Mouse (Mus musculus): ENCODE results near the gene Atp8a2. TPM values are rescaled to one million over a fixed set of nuclear protein-coding genes. Genes with fewer than 3 reads are reported as not detected.

The Atp8a2 gene
- polyA plus RNA-seq, 1 experiment: not detected

GRCm38 (mm10) chr14:59648611-59649010 is 548.4 kb downstream of the Atp8a2 start:
- no peak for TF ChIP-seq GATA1 (IDR thresholded peaks at IDR 0.05; ENCODE audit: low read length)

DNA sequence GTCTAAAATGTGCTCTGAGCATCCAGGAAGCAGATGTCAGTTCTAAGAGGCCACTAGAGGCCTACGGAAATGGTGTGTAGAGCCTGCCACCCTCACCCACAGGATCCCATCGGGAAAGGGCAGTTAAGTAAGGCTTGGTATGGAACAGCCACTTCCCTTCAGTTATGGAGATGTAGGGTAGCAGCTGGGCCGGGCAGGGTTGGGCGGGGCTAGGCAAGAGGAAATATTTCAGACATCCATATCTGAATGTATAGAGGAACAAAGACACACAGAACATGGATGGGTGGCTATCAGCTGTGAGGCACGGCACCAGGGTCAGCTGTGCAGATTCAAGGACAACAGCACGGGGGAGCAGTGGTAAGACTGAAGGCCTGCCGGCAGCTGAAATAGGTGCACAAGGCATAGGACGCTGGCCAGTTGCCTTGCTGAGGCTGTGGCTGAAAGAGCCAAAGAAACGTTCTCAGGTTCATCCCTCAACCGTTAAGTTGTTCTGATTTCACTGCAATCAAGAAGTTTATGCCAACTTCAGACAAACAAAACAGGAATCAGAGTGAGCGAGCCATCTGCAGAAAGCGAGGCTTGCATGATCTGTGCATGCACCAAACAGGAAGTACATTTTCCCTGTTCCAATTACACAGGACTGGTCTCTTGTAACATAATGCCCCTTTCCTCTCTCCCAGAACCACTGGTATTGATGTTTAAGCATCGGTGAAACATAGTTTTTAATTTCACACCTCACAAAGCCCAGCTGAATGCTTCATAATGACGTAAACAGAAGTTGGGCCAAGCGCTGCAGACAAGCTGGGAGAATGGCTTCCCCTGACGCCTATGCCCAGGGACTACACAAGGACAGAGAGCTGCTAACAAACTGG is 549.9 kb downstream of the Atp8a2 start:
- no peak for TF ChIP-seq GATA1 (IDR thresholded peaks at IDR 0.05; ENCODE audit: low read length)

DNA sequence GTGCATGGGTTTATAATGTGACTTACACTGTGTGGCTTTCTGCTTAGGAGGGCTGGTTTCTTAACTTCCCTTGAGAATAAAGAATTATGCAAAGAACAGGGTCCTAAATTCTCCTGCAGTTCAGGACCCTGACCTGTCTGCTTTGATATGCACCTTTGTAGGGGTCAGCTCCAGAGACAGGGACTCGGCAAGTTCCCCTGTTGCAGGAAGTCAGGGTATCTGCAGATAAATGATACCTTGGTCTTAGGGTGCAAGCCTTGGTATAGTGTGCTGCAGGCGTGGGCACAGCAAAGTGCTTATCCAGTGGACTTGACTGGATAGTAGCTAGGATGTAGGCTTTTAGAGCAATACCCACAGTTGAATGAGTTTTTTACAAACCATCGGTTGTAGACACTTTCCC is 552.1 kb downstream of the Atp8a2 start:
- TF ChIP-seq GATA1 (IDR thresholded peaks at IDR 0.05; ENCODE audit: low read length): no peak

DNA sequence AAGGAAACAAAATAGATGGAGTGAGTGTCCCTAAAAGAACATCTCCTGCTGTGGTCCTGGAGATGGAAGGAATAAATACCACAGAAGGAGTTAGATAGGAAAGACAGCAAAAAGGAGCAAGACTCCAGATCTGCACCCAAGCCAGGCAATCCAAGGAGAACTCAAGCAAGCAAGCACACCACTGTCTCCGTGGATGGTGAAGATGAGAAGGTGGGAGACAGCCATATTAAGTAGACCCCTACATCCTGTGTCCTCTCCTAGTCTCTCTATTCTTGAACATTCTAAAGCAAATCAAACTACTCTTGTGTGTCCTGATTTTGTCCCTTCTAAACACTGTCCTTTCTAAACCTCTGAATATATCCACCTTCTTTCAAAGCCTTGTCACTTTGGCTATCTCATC is 552.8 kb downstream of the Atp8a2 start:
- no peak for TF ChIP-seq GATA1 (IDR thresholded peaks at IDR 0.05; ENCODE audit: low read length)

DNA sequence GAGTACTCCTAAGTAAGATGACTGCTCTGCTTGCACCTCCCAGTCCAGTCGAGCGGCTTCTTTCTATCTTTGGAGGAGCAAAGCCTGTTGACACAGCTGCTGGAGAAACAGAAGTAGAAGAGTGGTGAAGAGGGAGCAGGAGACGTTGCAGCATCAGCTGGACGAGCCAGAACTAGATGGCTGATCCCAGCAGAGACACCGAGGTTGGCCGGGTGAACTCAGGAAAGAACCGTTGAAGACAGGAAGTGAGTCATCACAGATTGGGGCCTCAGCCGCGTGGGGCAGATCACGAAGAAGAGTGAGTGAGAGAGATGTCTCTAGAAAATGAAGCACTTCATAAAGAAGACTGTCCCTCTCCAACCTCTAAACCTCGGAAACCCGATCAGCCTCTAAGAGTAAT is 553.4 kb downstream of the Atp8a2 start:
- no peak for TF ChIP-seq GATA1 (IDR thresholded peaks at IDR 0.05; ENCODE audit: low read length)

- TF ChIP-seq GATA1 (IDR thresholded peaks at IDR 0.05; ENCODE audit: low read length): no peak
These were observed 555.1 kb downstream of the Atp8a2 start for GRCm38 (mm10) chr14:59641856-59642255.

DNA sequence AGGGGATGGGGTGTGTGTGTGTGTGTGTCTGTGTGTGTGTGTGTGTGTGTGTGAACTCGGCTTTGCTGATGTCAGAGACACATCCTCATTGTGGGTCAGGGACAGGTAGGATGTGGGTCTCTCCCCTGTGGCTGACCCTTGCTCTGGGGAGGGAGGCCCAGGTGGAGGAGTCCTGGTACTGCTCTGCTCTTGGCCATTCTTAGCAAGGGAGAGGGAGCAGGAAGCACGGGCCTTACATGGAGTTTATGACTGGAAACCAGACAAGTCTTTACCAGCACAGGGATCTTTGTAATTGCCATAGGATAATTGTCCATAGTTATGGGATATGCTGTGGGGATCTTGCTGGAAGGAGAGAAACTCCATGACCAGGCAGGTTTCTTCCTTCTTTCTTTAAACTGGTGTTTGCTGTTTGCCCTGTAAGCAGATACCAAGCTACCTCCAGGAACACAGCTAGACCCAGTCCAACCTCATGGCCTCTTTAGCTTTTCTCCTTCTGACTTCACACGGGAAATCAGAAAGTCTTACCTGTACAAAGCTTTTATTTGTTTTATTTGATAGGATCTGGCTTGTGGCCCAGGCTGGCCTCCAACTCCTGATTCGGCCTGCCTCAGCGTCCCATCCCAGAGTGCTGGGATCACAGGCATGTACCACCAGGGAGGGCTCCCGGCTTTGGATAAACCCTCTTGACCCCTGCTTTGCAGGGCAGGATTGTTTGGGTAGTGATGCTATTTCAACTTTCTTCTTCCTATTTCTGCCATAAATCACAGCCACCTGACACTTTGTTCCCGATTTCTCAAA is 557.9 kb downstream of the Atp8a2 start:
- no peak for TF ChIP-seq GATA1 (IDR thresholded peaks at IDR 0.05; ENCODE audit: low read length)

GRCm38 (mm10) chr14:59633988-59634387 is 563.0 kb downstream of the Atp8a2 start:
- TF ChIP-seq GATA1 (IDR thresholded peaks at IDR 0.05; ENCODE audit: low read length): no peak

DNA sequence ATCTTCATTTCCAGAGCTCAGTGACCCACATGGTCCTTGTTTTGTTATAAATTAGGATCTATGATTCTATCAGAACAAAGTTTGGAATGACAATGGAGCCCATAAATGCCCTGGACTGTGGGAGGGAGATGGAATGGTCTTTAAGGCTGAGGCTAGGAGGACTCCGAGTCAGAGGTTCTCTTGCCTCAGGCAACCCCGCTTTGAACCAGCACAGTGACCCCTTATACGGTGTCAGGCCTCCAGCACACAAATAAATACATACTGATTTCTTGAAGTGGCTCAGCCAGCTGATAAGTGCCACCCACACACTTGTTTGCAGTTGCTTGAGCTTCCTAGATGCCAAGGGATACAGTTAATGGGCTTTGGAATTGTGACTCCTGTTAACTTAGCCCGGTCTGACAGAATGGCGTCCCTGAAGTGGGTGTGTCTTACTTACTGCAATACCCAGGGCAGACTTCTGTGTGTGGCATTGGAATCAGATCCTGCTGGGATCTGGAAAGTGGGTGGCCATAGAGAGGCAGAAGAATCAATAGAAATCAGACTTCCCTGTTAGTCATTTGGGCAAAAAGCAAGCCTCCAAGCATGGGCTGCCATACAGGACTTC is 563.6 kb downstream of the Atp8a2 start:
- TF ChIP-seq GATA1 (IDR thresholded peaks at IDR 0.05; ENCODE audit: low read length): no peak

- TF ChIP-seq GATA1 (IDR thresholded peaks at IDR 0.05; ENCODE audit: low read length): no peak
These were observed 564.9 kb downstream of the Atp8a2 start for GRCm38 (mm10) chr14:59632067-59632466.

DNA sequence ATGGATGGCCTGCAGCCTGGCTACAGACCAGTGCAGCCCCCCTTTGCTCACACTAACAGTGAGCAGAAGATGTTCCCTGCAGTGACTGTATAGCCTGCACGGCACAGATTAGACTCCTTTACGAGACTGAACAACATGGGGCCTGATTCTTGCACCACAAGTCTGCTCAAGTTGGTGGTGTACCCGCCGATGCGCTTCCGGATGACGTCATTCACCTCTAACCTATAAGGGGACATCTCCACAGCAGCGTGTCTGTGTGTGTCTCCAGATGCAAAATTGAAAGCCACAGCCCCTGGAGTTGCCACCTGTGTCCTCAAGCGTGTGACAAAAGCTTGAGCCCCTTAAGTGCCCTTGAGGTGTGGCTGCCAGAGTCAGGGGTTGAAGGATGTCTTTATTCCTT is 566.9 kb downstream of the Atp8a2 start:
- no peak for TF ChIP-seq GATA1 (IDR thresholded peaks at IDR 0.05; ENCODE audit: low read length)

DNA sequence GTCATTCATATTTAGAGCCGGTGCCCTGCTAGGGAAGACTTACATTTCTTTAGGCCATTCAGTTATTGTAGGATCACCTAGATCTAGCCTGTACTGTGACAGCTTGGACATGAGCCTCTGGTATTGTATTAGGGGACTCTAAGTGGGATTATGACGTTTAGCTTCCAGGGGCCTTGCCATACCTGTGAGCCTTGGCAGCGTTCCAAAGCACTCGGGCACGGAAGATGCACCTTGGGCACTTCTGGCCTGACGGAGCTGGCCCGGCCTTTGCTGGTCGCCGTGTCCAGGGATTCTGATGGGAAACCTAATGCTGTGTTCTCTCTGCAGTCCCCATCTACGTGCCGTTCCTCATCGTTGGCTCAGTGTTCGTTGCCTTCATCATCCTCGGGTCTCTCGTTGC is 567.7 kb downstream of the Atp8a2 start:
- TF ChIP-seq GATA1 (IDR thresholded peaks at IDR 0.05; ENCODE audit: low read length): no peak

- TF ChIP-seq GATA1 (IDR thresholded peaks at IDR 0.05; ENCODE audit: low read length): no peak
These were observed 569.2 kb downstream of the Atp8a2 start for GRCm38 (mm10) chr14:59627823-59628222.

DNA sequence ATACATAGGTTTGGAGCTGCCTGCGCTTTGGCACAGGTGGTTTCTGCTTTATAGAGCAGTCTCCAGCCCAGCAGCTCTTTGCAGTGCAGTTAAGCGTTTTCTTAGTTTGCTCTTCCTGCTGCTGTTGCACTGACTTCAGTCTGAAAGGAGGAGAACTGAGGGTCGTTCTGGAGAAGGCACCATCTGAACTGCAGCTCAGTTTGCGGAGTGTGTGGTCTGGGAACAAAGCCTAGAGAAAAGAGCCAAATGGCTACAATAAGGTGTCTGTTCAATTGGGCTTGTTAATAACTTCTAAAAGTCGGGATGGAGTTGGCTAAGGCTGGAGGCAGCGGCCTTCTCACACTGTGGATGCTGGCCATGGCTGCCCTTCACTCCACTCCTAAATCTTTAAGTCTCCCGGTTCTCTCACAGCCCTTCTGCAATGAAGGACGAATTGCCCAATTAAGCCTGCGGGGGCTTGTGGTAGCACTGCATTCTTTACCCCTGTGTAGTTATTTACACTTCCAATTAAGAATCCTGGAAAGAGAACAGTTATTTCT is 569.8 kb downstream of the Atp8a2 start:
- TF ChIP-seq GATA1 (IDR thresholded peaks at IDR 0.05; ENCODE audit: low read length): no peak

DNA sequence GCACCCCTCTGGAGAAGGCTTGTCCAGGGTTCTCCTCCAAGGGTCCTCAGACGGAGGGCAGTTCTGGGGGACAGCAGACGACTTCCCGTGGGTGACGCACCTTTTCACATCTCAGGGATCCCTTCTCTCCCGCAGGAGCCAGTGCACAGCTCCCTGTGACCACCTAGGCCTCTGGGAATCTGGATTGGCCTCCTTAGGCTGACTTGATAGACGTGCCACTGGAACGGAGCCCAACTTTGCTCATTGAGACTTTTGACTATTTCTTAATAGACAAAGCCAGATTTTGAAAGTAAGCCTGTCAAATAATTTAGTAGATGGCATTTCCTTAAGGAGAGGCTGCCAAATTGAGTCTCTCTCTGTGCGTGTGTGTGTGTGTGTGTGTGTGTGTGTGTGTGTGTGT is 570.3 kb downstream of the Atp8a2 start:
- no peak for TF ChIP-seq GATA1 (IDR thresholded peaks at IDR 0.05; ENCODE audit: low read length)

- TF ChIP-seq GATA1 (IDR thresholded peaks at IDR 0.05; ENCODE audit: low read length): no peak
These were observed 571.1 kb downstream of the Atp8a2 start for GRCm38 (mm10) chr14:59625806-59626364.
